Mouse (Mus musculus) megakaryocyte, embryonic 14.5 days (primary cell): ENCODE measurements around the gene Fbxw11. TPM values are rescaled to one million over a fixed set of nuclear protein-coding genes. Genes with fewer than 3 reads are reported as not detected.
"Not testable (repeated sequence)": the region's sequence is repeated elsewhere in the genome, so short reads cannot be mapped to it uniquely, and the experiment has no call there.

ENCODE experiments used
- H3K27me3 ChIP-seq: replicated peaks from 2 replicates; pipeline ENCODE3; 2012; ENCODE audit warnings: inconsistent platforms
- H3K36me3 ChIP-seq: replicated peaks from 2 replicates; pipeline ENCODE3; 2012; ENCODE audit warnings: low read length, inconsistent platforms, mixed read lengths
- H3K4me1 ChIP-seq: 2 replicates; pipeline ENCODE4 v1.6.1; 2012; ENCODE audit warnings: inconsistent platforms
- H3K4me3 ChIP-seq: replicated peaks from 2 replicates; pipeline ENCODE3; 2012; ENCODE audit warnings: moderate library complexity, mild to moderate bottlenecking, inconsistent platforms
- H3K9me3 ChIP-seq: 2 replicates; pipeline ENCODE4 v1.6.1; 2012; ENCODE audit warnings: inconsistent platforms
- FLI1 ChIP-seq: IDR thresholded peaks from 2 replicates; pipeline ENCODE4 v1.6.1; 2012; ENCODE audit warnings: low read length, inconsistent platforms, mixed read lengths
- GATA1 ChIP-seq: IDR thresholded peaks from 3 replicates; pipeline ENCODE4 v1.6.1; 2012; ENCODE audit warnings: mixed read lengths, low read length, inconsistent platforms, borderline replicate concordance
- polyA plus RNA-seq: library from polyadenylated mRNA; stranded (reverse); fragments of >175 nt; gene quantifications from 2 replicates; pipeline ENCODE4 v1.2.3, GENCODE M21; 2012; ENCODE audit warnings: low replicate concordance; ENCODE audit not compliant: insufficient read depth

Gene Fbxw11
- polyA plus RNA-seq, 1 experiment = 13.1 TPM

- peaks cover 17% of the 10 kb centered on the region for H3K36me3 ChIP-seq
- TF ChIP-seq GATA1 (no peak), FLI1 (no peak)
- H3K4me3 ChIP-seq = no peak overlapping the region
- peaks cover 76% of the 10 kb centered on the region for H3K4me1 ChIP-seq
- H3K27me3 ChIP-seq = no peaks in the 10 kb centered on the region
- H3K9me3 ChIP-seq = no peaks in the 10 kb centered on the region
These were observed 47.0 kb downstream of the Fbxw11 start for GRCm38 (mm10) chr11:32689510-32689909.

- Histone ChIP-seq H3K36me3 (peaks cover 17% of the 10 kb centered on the region), H3K4me3 (no peak overlapping the region), H3K9me3 (no peaks in the 10 kb centered on the region), H3K4me1 (peaks cover 85% of the 10 kb centered on the region), H3K27me3 (no peaks in the 10 kb centered on the region)
- TF ChIP-seq FLI1 (no peak), GATA1 (no peak)
These were observed 50.3 kb downstream of the Fbxw11 start for GRCm38 (mm10) chr11:32692834-32693233.

GRCm38 (mm10) chr11:32693431-32694141 is 51.1 kb downstream of the Fbxw11 start:
- Histone ChIP-seq H3K4me3 (no peak overlapping the region), H3K36me3 (peaks cover 17% of the 10 kb centered on the region), H3K4me1 (peaks cover 85% of the 10 kb centered on the region), H3K27me3 (no peaks in the 10 kb centered on the region), H3K9me3 (no peaks in the 10 kb centered on the region)
- TF ChIP-seq FLI1 (no peak), GATA1 (no peak)

DNA sequence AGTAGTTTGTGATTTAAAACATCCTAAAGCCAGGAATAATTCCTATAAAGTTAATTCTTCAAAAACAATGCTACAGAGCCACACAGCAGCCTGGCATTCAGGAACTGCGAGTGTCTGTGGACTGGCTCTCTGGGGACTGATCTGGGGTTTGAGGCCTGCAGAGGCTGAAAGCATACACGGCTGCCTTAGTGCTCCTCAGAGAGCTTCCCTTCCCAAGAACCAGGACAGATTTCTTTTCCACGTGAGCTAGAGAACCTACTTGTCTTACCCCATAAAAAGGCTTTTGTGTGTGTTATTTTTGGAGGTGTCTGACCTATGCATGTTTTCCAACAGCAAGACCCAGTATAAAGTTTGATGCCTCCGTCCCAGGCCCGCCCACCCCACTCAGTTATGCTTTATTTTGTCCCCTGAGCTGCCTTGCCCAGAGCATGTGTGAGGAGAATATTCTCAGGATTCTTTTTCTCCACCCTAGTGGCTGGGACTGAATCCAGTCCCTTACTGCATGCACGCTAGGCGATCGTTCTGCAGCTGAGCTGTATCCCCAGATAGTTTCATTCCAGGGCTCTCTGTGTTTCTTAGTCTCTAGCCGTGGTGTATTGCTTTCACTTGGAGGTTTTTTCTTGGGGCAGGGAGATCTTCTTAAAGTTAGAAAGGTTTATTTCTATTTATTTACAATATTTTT is 51.9 kb downstream of the Fbxw11 start:
- not testable (repeated sequence) for H3K27me3 ChIP-seq, H3K4me3 ChIP-seq, H3K9me3 ChIP-seq
- peaks cover 85% of the 10 kb centered on the region for H3K4me1 ChIP-seq
- peaks cover 13% of the 10 kb centered on the region for H3K36me3 ChIP-seq

DNA sequence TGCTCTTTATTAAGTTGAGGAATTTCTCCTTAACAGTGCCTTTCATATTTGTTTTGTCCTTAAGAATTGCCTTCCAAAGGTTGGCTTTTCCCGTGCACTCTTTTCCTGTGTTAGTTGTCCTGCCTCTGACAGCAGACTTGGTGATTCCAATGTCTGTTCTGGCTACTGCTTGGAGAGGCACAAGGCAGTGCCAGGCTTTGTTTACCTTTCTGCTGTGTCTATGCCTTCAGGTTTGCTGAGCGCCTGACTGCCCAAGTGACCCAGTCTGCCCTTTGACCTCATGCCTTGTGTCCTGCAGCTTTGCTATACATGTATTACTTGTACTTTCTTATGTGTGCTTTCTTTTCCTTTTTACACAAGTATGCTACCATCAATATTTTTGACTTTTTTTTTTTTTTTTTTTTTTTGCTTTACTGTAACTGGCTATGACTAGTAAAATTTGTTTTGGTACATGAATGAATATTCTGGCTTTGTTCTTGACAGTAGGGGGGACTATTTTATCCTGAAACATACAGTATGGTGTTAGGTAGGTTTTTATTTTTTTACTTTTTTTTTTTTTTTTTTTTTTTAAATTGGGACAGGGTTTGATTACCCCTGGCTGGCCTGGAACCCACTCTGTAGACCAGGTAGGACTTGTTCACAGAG is 54.0 kb downstream of the Fbxw11 start:
- Histone ChIP-seq H3K36me3 (peaks cover 14% of the 10 kb centered on the region), H3K27me3 (no peaks in the 10 kb centered on the region), H3K9me3 (no peaks in the 10 kb centered on the region), H3K4me1 (peaks cover 86% of the 10 kb centered on the region), H3K4me3 (peak overlapping the region; percentile 71)
- TF ChIP-seq GATA1 (no peak), FLI1 (no peak)

DNA sequence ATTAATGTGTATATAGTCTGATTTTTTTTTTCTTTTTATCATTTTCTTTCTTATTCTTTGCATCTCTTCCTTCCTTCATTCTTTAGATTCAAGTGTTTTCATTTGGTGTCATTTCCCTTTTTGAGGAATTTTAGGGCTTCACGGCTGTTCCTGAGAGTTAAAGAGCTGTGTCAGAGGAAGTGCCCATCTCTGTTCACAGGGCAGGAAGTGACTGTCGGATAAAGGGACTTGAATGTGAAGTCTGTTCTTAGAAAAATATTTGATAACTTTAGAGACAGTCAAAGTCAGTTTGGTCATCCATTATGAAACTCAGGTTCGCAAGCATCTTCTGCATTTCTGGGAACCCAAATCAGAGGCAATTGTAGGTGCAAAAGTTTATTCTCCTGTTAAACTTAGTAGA is 55.2 kb downstream of the Fbxw11 start:
- TF ChIP-seq FLI1 (no peak), GATA1 (no peak)
- H3K4me1 ChIP-seq = peaks cover 86% of the 10 kb centered on the region
- no peaks in the 10 kb centered on the region for H3K27me3 ChIP-seq

GRCm38 (mm10) chr11:32699913-32700493 is 57.5 kb downstream of the Fbxw11 start:
- H3K4me3 ChIP-seq = no peak overlapping the region
- TF ChIP-seq FLI1 (no peak), GATA1 (no peak)
- H3K4me1 ChIP-seq = peaks cover 94% of the 10 kb centered on the region
- H3K27me3 ChIP-seq = no peaks in the 10 kb centered on the region
- no peaks in the 10 kb centered on the region for H3K9me3 ChIP-seq
- peaks cover 31% of the 10 kb centered on the region for H3K36me3 ChIP-seq

More for the DNA sequence above, 55.2 kb downstream of the Fbxw11 start:
- H3K4me3 ChIP-seq = peak overlapping the region; percentile 56
- H3K9me3 ChIP-seq = no peaks in the 10 kb centered on the region
- H3K36me3 ChIP-seq = peaks cover 23% of the 10 kb centered on the region

DNA sequence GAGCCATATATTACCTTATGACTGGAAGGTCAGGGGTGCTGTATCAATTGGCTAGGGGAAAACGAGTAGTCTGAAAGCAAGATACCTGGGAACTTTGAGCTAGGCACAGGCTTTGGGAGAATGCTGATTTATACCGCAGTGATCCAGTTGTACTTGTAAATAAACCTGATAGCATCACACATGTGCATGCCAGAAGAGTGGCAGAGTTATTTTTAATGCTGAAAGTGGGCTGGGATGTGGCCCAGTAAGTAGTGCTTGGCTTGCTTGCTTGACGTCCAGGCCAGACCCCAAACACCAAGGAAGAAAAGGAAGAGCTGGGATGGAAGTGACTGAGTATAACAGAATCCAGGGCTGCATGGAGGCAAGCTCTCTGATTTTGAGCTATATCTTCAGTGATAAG is 59.0 kb downstream of the Fbxw11 start:
- Histone ChIP-seq H3K27me3 (no peaks in the 10 kb centered on the region), H3K9me3 (no peaks in the 10 kb centered on the region), H3K4me3 (no peak overlapping the region), H3K36me3 (peaks cover 37% of the 10 kb centered on the region), H3K4me1 (peaks cover 94% of the 10 kb centered on the region)
- TF ChIP-seq GATA1 = no peak
- TF ChIP-seq FLI1 = no peak

- peak overlapping the region; percentile 80 for H3K4me3 ChIP-seq
- H3K27me3 ChIP-seq = no peaks in the 10 kb centered on the region
- TF ChIP-seq FLI1 = no peak
- TF ChIP-seq GATA1 = no peak
- peaks cover 97% of the 10 kb centered on the region for H3K4me1 ChIP-seq
- peaks cover 52% of the 10 kb centered on the region for H3K36me3 ChIP-seq
- H3K9me3 ChIP-seq = no peaks in the 10 kb centered on the region
These were observed 61.8 kb downstream of the Fbxw11 start for GRCm38 (mm10) chr11:32704241-32704890.
